Mouse (Mus musculus) megakaryocyte-erythroid progenitor cell, adult 5-6 weeks (primary cell): ENCODE data around the gene Rnf207. TPM values are rescaled to one million over a fixed set of nuclear protein-coding genes. Genes with fewer than 3 reads are reported as not detected.

Source experiments
- ATAC-seq: replicated peaks from 2 replicates; pipeline ENCODE4 v1.8.0; 2016; ENCODE audit warnings: mild to moderate bottlenecking, inconsistent platforms; ENCODE audit not compliant: severe bottlenecking, poor library complexity, low FRiP score, low TSS enrichment
- total RNA-seq, 2 experiments: library from RNA; stranded (forward) in 1 of 2; stranded (reverse) in 1 of 2; fragments of 200-1000, 215-1000 nt in 1 of 2; fragments of >200 nt in 1 of 2; fragmentation: Nextera tagmentation in 1 of 2; gene quantifications; 2 replicates each; pipeline ENCODE4 v1.2.3; 2014 to 2017

Rnf207 gene
- total RNA-seq, 2 experiments from 2014 or later, result not detected

DNA sequence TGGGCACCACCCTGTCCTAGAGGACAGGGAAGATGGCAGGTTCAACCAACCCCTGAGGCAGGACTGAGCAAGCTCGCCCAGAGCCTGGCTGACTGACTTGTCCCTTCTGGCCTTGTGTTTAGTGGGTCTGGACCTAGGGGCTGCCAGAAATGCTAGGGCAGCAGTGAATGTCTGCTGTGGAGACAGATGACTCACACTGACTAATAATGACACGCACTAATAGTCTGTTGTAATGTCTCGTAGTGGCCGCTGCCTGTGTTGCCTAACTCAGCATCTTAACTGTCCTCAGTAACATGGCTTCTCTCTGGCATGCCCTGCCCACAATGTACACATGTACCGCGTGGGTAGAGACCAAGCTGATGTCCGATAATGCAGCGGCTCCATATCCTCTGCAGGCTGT is 58.3 kb downstream of the Rnf207 start:
- no peak for ATAC-seq

DNA sequence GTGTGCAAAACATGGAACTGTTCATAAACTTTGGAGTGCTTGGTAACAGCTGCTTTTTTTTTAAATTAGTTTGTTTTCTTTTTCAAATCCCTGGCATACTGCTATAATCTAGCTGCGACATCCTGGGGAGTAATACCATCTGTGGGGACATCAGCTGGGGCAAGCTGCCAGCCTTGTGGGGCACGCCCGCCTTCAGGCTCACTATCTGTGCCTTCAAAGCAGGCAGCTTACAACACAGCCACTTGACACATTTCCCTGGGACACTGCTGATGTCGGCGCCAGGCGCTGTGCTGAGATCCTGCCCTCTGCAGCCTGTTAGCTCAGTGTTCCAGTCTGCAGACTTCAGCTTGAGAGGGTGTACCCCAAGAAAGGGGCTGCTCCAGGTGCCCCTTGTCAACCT is 61.7 kb downstream of the Rnf207 start:
- peak; percentile 94 for ATAC-seq

Other genes starting within 250 kb of the Rnf207 start
- 8.9 and 15.6 TPM in 2 replicates for gene Plekhg5, start 246.5 kb downstream of the Rnf207 start, total RNA-seq (2014; fragmentation: Nextera tagmentation)
- 6.8 and 7.1 TPM in 2 replicates for gene Plekhg5, start 246.5 kb downstream of the Rnf207 start, total RNA-seq (2017)
- not detected in 2 replicates for gene Tnfrsf25, start 203.1 kb downstream of the Rnf207 start, total RNA-seq (2014; fragmentation: Nextera tagmentation)
- not detected in 2 replicates for gene Tnfrsf25, start 203.1 kb downstream of the Rnf207 start, total RNA-seq (2017)
- gene Espn, start 166.6 kb downstream of the Rnf207 start, total RNA-seq (2014; fragmentation: Nextera tagmentation), result 2.9 and 5.7 TPM in 2 replicates
- 2.2 and 3.1 TPM in 2 replicates for gene Espn, start 166.6 kb downstream of the Rnf207 start, total RNA-seq (2017)
- gene Hes2, start 160.1 kb downstream of the Rnf207 start, total RNA-seq (2014; fragmentation: Nextera tagmentation), result 0.35 TPM in 1 of 2 replicates, not detected in the other
- not detected in 2 replicates for gene Hes2, start 160.1 kb downstream of the Rnf207 start, total RNA-seq (2017)
- gene Acot7, start 140.9 kb downstream of the Rnf207 start, total RNA-seq (2014; fragmentation: Nextera tagmentation), result 33.8 and 42.9 TPM in 2 replicates
- gene Acot7, start 140.9 kb downstream of the Rnf207 start, total RNA-seq (2017), result 25.3 and 38.1 TPM in 2 replicates
- gene Gpr153, start 44.8 kb downstream of the Rnf207 start, total RNA-seq (2014; fragmentation: Nextera tagmentation), result not detected in 2 replicates
- gene Gpr153, start 44.8 kb downstream of the Rnf207 start, total RNA-seq (2017), result not detected in 2 replicates
- not detected in 2 replicates for gene Hes3, start 27.3 kb downstream of the Rnf207 start, total RNA-seq (2014; fragmentation: Nextera tagmentation)
- not detected in 2 replicates for gene Hes3, start 27.3 kb downstream of the Rnf207 start, total RNA-seq (2017)
- gene Icmt, start 21.8 kb downstream of the Rnf207 start, total RNA-seq (2014; fragmentation: Nextera tagmentation), result 23.1 and 26.7 TPM in 2 replicates
- 12.6 and 12.9 TPM in 2 replicates for gene Icmt, start 21.8 kb downstream of the Rnf207 start, total RNA-seq (2017)
- 2,168 and 2,467 TPM in 2 replicates for gene Rpl22, start 6.7 kb upstream of the Rnf207 start, total RNA-seq (2014; fragmentation: Nextera tagmentation)
- 3,890 and 4,556 TPM in 2 replicates for gene Rpl22, start 6.7 kb upstream of the Rnf207 start, total RNA-seq (2017)
- gene Chd5, start 19.7 kb upstream of the Rnf207 start, total RNA-seq (2014; fragmentation: Nextera tagmentation), result 0.10 TPM in 1 of 2 replicates, not detected in the other
- 0.04 TPM in 1 of 2 replicates, not detected in the other for gene Chd5, start 19.7 kb upstream of the Rnf207 start, total RNA-seq (2017)
- 0.61 TPM in 1 of 2 replicates, not detected in the other for gene Nphp4, start 157.7 kb upstream of the Rnf207 start, total RNA-seq (2014; fragmentation: Nextera tagmentation)
- 0.19 TPM in 1 of 2 replicates, not detected in the other for gene Nphp4, start 157.7 kb upstream of the Rnf207 start, total RNA-seq (2017)
- gene Kcnab2, start 158.9 kb upstream of the Rnf207 start, total RNA-seq (2014; fragmentation: Nextera tagmentation), result 42.5 and 57.5 TPM in 2 replicates
- 59.7 and 75.3 TPM in 2 replicates for gene Kcnab2, start 158.9 kb upstream of the Rnf207 start, total RNA-seq (2017)